Mouse (Mus musculus) forebrain, embryonic 11.5 days (tissue): ENCODE data around the gene Pkp4. TPM values are rescaled to one million over a fixed set of nuclear protein-coding genes. Genes with fewer than 3 reads are reported as not detected.
A peak's percentile ranks its signal among the peaks of the same experiment; 100 is the strongest.
"Not testable (repeated sequence)": the region's sequence is repeated elsewhere in the genome, so short reads cannot be mapped to it uniquely, and the experiment has no call there.

Source experiments
- ATAC-seq: fragments of 200-750 bp; cut with Nextera tagmentation; replicated peaks from 2 replicates; pipeline ENCODE4 v1.8.0; 2017; ENCODE audit warnings: moderate TSS enrichment; ENCODE audit not compliant: low FRiP score
- DNase-seq: peaks from one replicate; pipeline ENCODE4 v3.0.0-alpha.2; 2017; ENCODE audit warnings: low spot score
- H3K27ac ChIP-seq: fragments of 300-500 bp; sonication (generic); 2 replicates; pipeline ENCODE4 v1.5.1; 2014; ENCODE audit warnings: low read depth, low read length
- H3K27me3 ChIP-seq: fragments of 300-500 bp; sonication (generic); 2 replicates; pipeline ENCODE4 v1.6.1; 2014; ENCODE audit warnings: mild to moderate bottlenecking, low read length, mixed read lengths; ENCODE audit not compliant: control insufficient read depth, insufficient read depth
- H3K36me3 ChIP-seq: fragments of 300-500 bp; sonication (generic); 2 replicates; pipeline ENCODE4 v1.6.1; 2014; ENCODE audit warnings: mild to moderate bottlenecking, low read length, moderate library complexity, mixed read lengths; ENCODE audit not compliant: control insufficient read depth, insufficient read depth
- H3K4me1 ChIP-seq: fragments of 300-500 bp; sonication (generic); replicated peaks from 2 replicates; pipeline ENCODE4 v1.6.1; 2014; ENCODE audit warnings: low read length, mixed read lengths; ENCODE audit not compliant: control insufficient read depth, insufficient read depth
- H3K4me2 ChIP-seq: fragments of 300-500 bp; sonication (generic); 2 replicates; pipeline ENCODE4 v1.6.1; 2014; ENCODE audit warnings: low read depth, mild to moderate bottlenecking, low read length, moderate library complexity, mixed read lengths; ENCODE audit not compliant: severe bottlenecking
- H3K4me3 ChIP-seq: fragments of 300-500 bp; sonication (generic); 2 replicates; pipeline ENCODE4 v1.5.1; 2014; ENCODE audit warnings: low read depth, low read length
- H3K9ac ChIP-seq: fragments of 300-500 bp; sonication (generic); 2 replicates; pipeline ENCODE4 v1.6.1; 2014; ENCODE audit warnings: low read length
- H3K9me3 ChIP-seq: fragments of 300-500 bp; sonication (generic); 2 replicates; pipeline ENCODE4 v1.6.1; 2016; ENCODE audit warnings: low read length, mixed read lengths; ENCODE audit not compliant: control insufficient read depth
- WGBS: fragments of 180-500 bp; shearing (Covaris S2); extraction: QIAGEN DNeasy Blood & Tissue Kit; methylation state at CpG from one replicate; pipeline ENCODE4 v1.1.7; 2014; 5-methylcytosine and 5-hydroxymethylcytosine counted together
- polyA plus RNA-seq: library from polyadenylated mRNA; unstranded; fragments of >200 nt; fragmentation: Nextera tagmentation; extraction: Ambion mirVana; gene quantifications from 2 replicates; pipeline ENCODE4 v1.2.1, GENCODE M21; 2014

Pkp4 gene
- polyA plus RNA-seq, 1 experiment from 2014 or later, result 24.5 TPM

GRCm38 (mm10) chr2:59389971-59390370 is 229.3 kb downstream of the Pkp4 start:
- Histone ChIP-seq H3K9me3 (no peaks in the 10 kb centered on the region), H3K9ac (no peak overlapping the region), H3K36me3 (no peaks in the 10 kb centered on the region), H3K4me2 (no peak overlapping the region), H3K4me1 (no peaks in the 10 kb centered on the region), H3K4me3 (no peak overlapping the region), H3K27me3 (no peaks in the 10 kb centered on the region), H3K27ac (no peak overlapping the region)
- DNase-seq (no peak), ATAC-seq (no peak)
- WGBS, result 89% methylated on average over 5 of the region's 5 CpGs

GRCm38 (mm10) chr2:59393177-59393576 is 232.5 kb downstream of the Pkp4 start:
- Histone ChIP-seq H3K27ac (no peak overlapping the region), H3K9me3 (no peaks in the 10 kb centered on the region), H3K4me1 (no peaks in the 10 kb centered on the region), H3K4me2 (no peak overlapping the region), H3K9ac (no peak overlapping the region), H3K27me3 (no peaks in the 10 kb centered on the region), H3K36me3 (no peaks in the 10 kb centered on the region), H3K4me3 (no peak overlapping the region)
- 92% methylated on average over 1 of the region's 1 CpGs for WGBS
- ATAC-seq, result no peak
- no peak for DNase-seq

DNA sequence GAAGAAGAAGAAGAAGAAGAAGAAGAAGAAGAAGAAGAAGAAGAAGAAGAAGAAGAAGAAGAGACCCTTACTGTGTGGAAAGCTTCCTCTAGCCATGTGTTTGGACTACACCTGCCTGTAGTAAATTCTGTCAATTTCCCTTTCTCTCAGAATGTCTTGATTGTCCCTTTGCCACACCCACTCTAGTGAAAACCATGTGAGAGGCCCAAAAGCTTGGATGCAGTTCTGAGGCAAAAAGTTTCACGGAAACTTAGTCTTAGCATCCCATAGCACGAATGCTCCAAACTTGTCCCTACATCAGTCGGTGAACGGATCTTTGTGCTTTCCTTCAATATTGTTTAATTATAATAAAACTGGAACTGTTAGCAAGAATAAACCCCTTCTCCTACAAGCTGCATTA is 234.0 kb downstream of the Pkp4 start:
- DNase-seq, result no peak
- Histone ChIP-seq H3K9me3 (no peaks in the 10 kb centered on the region), H3K27me3 (no peaks in the 10 kb centered on the region), H3K36me3 (no peaks in the 10 kb centered on the region), H3K4me3 (no peak overlapping the region), H3K4me1 (no peaks in the 10 kb centered on the region), H3K4me2 (no peak overlapping the region), H3K27ac (no peak overlapping the region), H3K9ac (no peak overlapping the region)
- ATAC-seq, result no peak
- 96% methylated on average over 4 of the region's 4 CpGs for WGBS

DNA sequence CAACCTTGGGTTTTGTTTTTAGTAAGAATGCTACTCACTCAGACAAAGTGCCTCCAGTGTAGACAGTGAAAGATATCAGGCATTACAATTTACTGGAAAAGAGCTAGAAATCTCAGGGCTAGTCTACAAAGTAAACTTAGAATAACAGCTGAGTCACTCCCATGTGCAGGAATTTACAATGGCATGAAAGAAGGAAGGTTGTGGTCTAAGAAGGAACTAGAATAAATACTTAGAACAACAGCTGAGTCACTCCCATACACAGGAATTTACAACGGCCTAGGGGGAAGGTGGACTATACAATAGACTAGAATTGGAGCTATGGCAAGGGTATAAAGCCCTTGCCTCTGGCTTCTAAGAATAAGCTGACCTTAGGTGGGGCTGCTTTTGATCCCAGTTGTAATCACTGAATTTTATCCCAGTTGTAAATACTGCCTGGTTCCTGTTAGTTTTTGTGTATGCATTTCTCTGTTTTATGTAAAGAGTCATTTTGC is 234.6 kb downstream of the Pkp4 start:
- 91% methylated on average over 1 of the region's 1 CpGs for WGBS

GRCm38 (mm10) chr2:59396555-59396954 is 235.9 kb downstream of the Pkp4 start:
- H3K9me3 ChIP-seq, result no peaks in the 10 kb centered on the region
- DNase-seq (no peak), ATAC-seq (no peak)
- H3K4me2 ChIP-seq, result no peak overlapping the region
- no peak overlapping the region for H3K4me3 ChIP-seq
- WGBS, result 85% methylated on average over 1 of the region's 1 CpGs
- H3K36me3 ChIP-seq, result no peaks in the 10 kb centered on the region
- H3K27me3 ChIP-seq, result no peaks in the 10 kb centered on the region
- no peaks in the 10 kb centered on the region for H3K4me1 ChIP-seq
- H3K9ac ChIP-seq, result no peak overlapping the region
- no peak overlapping the region for H3K27ac ChIP-seq

More for the DNA sequence above, 234.6 kb downstream of the Pkp4 start:
- not testable (repeated sequence) for DNase-seq, H3K4me3 ChIP-seq, H3K27me3 ChIP-seq, ATAC-seq, H3K4me2 ChIP-seq, H3K9me3 ChIP-seq, H3K4me1 ChIP-seq, H3K27ac ChIP-seq, H3K36me3 ChIP-seq, H3K9ac ChIP-seq

GRCm38 (mm10) chr2:59397531-59397930 is 236.9 kb downstream of the Pkp4 start:
- Histone ChIP-seq H3K36me3 (no peaks in the 10 kb centered on the region), H3K4me1 (no peaks in the 10 kb centered on the region), H3K9me3 (no peaks in the 10 kb centered on the region), H3K27me3 (no peaks in the 10 kb centered on the region), H3K9ac (no peak overlapping the region), H3K4me3 (no peak overlapping the region), H3K27ac (no peak overlapping the region), H3K4me2 (no peak overlapping the region)
- ATAC-seq (no peak), DNase-seq (no peak)

GRCm38 (mm10) chr2:59400901-59401378 is 240.3 kb downstream of the Pkp4 start:
- DNase-seq (no peak), ATAC-seq (no peak; the same call in 1 of the 2 replicates)
- Histone ChIP-seq H3K9me3 (no peaks in the 10 kb centered on the region), H3K27me3 (no peaks in the 10 kb centered on the region), H3K9ac (no peak overlapping the region), H3K27ac (no peak overlapping the region), H3K4me2 (no peak overlapping the region), H3K4me3 (no peak overlapping the region), H3K36me3 (no peaks in the 10 kb centered on the region), H3K4me1 (no peaks in the 10 kb centered on the region)
- WGBS, result 67% methylated on average over 2 of the region's 2 CpGs

GRCm38 (mm10) chr2:59401841-59402461 is 241.3 kb downstream of the Pkp4 start:
- no peak for DNase-seq
- Histone ChIP-seq H3K36me3 (no peaks in the 10 kb centered on the region), H3K27me3 (no peaks in the 10 kb centered on the region), H3K27ac (no peak overlapping the region), H3K4me3 (no peak overlapping the region), H3K4me1 (no peaks in the 10 kb centered on the region), H3K4me2 (no peak overlapping the region), H3K9ac (no peak overlapping the region), H3K9me3 (no peaks in the 10 kb centered on the region)
- 84% methylated on average over 8 of the region's 8 CpGs for WGBS
- 0 out of 2 replicates have a peak, but pooled peaks have one; percentile 21 for ATAC-seq

DNA sequence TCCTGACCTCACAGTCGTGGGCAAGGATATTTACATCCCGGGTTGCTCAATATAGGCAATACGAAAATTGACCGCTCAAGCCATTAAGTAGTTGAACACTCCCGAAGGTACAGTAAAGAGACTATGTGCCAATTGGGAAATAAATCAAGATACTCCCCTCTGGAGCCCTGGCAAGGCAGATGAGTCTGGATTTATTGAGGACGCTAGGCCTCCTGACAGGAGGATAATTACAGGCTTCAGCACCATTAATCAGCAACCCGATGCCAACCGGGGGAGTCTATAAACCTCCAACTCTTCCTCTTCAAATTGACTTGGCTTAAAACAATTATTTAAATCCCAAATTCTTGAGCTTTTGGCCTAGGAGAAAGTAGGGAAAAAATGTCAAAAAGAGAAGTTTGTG is 243.4 kb downstream of the Pkp4 start:
- WGBS, result 86% methylated on average over 8 of the region's 8 CpGs
- Histone ChIP-seq H3K9ac (no peak overlapping the region), H3K4me1 (no peaks in the 10 kb centered on the region), H3K4me3 (no peak overlapping the region), H3K36me3 (no peaks in the 10 kb centered on the region), H3K27me3 (no peaks in the 10 kb centered on the region), H3K9me3 (no peaks in the 10 kb centered on the region), H3K4me2 (no peak overlapping the region), H3K27ac (no peak overlapping the region)
- DNase-seq (no peak), ATAC-seq (no peak)
